Mouse (Mus musculus) forebrain, embryonic 13.5 days (tissue): ENCODE data around the gene Fbxl18. TPM values are rescaled to one million over a fixed set of nuclear protein-coding genes. Genes with fewer than 3 reads are reported as not detected.
A peak's percentile ranks its signal among the peaks of the same experiment; 100 is the strongest.
"Not testable (repeated sequence)": the region's sequence is repeated elsewhere in the genome, so short reads cannot be mapped to it uniquely, and the experiment has no call there.

Source experiments
- ATAC-seq: fragments of 200-750 bp; cut with Nextera tagmentation; 2 replicates; pipeline ENCODE4 v1.8.0; 2017
- H3K27ac ChIP-seq: fragments of 300-500 bp; sonication (generic); 2 replicates; pipeline ENCODE4 v1.5.1; 2015; ENCODE audit warnings: inconsistent platforms, mild to moderate bottlenecking, moderate library complexity
- H3K27me3 ChIP-seq: fragments of 300-500 bp; sonication (generic); 2 replicates; pipeline ENCODE4 v1.6.1; 2015; ENCODE audit warnings: mild to moderate bottlenecking, inconsistent platforms
- H3K36me3 ChIP-seq: fragments of 300-500 bp; sonication (generic); 2 replicates; pipeline ENCODE4 v1.6.1; 2015; ENCODE audit warnings: mild to moderate bottlenecking, inconsistent platforms; ENCODE audit not compliant: poor library complexity, severe bottlenecking
- H3K4me1 ChIP-seq: fragments of 300-500 bp; sonication (generic); 2 replicates; pipeline ENCODE4 v1.6.1; 2015; ENCODE audit warnings: inconsistent platforms
- H3K4me2 ChIP-seq: fragments of 300-500 bp; sonication (generic); 2 replicates; pipeline ENCODE4 v1.6.1; 2015; ENCODE audit warnings: inconsistent platforms, mild to moderate bottlenecking, moderate library complexity
- H3K4me3 ChIP-seq: fragments of 300-500 bp; sonication (generic); 2 replicates; pipeline ENCODE4 v1.5.1; 2015; ENCODE audit warnings: mild to moderate bottlenecking, inconsistent platforms
- H3K9ac ChIP-seq: fragments of 300-500 bp; sonication (generic); 2 replicates; pipeline ENCODE4 v1.6.1; 2015; ENCODE audit warnings: mild to moderate bottlenecking, inconsistent platforms
- H3K9me3 ChIP-seq: fragments of 300-500 bp; sonication (generic); replicated peaks from 2 replicates; pipeline ENCODE4 v1.6.1; 2016; ENCODE audit warnings: inconsistent platforms
- WGBS: fragments of 180-500 bp; shearing (Covaris S2); methylation state at CpG from one replicate; pipeline ENCODE4 v1.1.7; 2015; 5-methylcytosine and 5-hydroxymethylcytosine counted together
- polyA plus RNA-seq: library from polyadenylated mRNA; unstranded; fragments of >200 nt; fragmentation: Nextera tagmentation; extraction: Ambion mirVana; gene quantifications from 2 replicates; pipeline ENCODE4 v1.2.1, GENCODE M21; 2015

The Fbxl18 gene
- polyA plus RNA-seq, 1 experiment from 2014 or later: 30.7 TPM

- Histone ChIP-seq H3K36me3 (peaks cover 8% of the 10 kb centered on the region), H3K9me3 (no peaks in the 10 kb centered on the region), H3K27ac (no peak overlapping the region), H3K4me3 (no peak overlapping the region), H3K4me2 (no peak overlapping the region), H3K27me3 (no peaks in the 10 kb centered on the region), H3K4me1 (peaks cover 25% of the 10 kb centered on the region), H3K9ac (0 out of 2 replicates have a peak overlapping the region, but pooled peaks have one; percentile 26)
- 82% methylated on average over 6 of the region's 6 CpGs for WGBS
- no peak for ATAC-seq
Observed at GRCm38 (mm10) chr5:142891396-142891795, 3.8 kb downstream of the Fbxl18 start.

DNA sequence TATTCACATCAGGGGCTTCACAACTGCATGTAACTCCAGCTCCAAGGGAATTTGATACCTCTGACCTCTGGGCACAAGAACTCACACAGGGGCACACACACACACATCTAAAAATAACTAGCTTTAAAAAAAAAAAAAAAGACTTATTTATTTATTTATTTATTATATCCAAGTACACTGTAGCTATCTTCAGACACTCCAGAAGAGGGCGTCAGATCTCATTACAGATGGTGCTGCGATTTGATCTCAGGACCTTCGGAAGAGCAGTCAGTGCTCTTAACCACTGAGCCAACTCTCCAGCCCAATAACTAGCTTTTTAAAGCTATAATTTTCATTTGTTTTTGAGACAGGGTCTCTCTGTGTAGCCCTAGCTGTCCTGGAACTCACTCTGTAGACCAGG is 7.7 kb downstream of the Fbxl18 start:
- H3K27ac ChIP-seq, H3K9me3 ChIP-seq, H3K27me3 ChIP-seq, H3K4me3 ChIP-seq, ATAC-seq, H3K4me1 ChIP-seq, H3K4me2 ChIP-seq, H3K9ac ChIP-seq: not testable (repeated sequence)
- peaks cover 40% of the 10 kb centered on the region for H3K36me3 ChIP-seq
- WGBS: 91% methylated on average over 3 of the region's 3 CpGs

GRCm38 (mm10) chr5:142886761-142887160 is 8.5 kb downstream of the Fbxl18 start:
- no peaks in the 10 kb centered on the region for H3K9me3 ChIP-seq
- peaks cover 42% of the 10 kb centered on the region for H3K36me3 ChIP-seq
- no peaks in the 10 kb centered on the region for H3K27me3 ChIP-seq
- peaks cover 2% of the 10 kb centered on the region for H3K4me1 ChIP-seq
- no peak overlapping the region for H3K27ac ChIP-seq
- WGBS: 92% methylated on average over 20 of the region's 20 CpGs
- H3K4me3 ChIP-seq: no peak overlapping the region
- no peak for ATAC-seq
- no peak overlapping the region for H3K9ac ChIP-seq
- H3K4me2 ChIP-seq: no peak overlapping the region

- Histone ChIP-seq H3K4me2 (no peak overlapping the region), H3K4me3 (no peak overlapping the region), H3K9me3 (no peaks in the 10 kb centered on the region), H3K27me3 (no peaks in the 10 kb centered on the region), H3K27ac (no peak overlapping the region), H3K4me1 (peaks cover 7% of the 10 kb centered on the region), H3K36me3 (peaks cover 45% of the 10 kb centered on the region), H3K9ac (no peak overlapping the region)
- WGBS: 98% methylated on average over 19 of the region's 19 CpGs
- ATAC-seq: no peak
Observed at GRCm38 (mm10) chr5:142886181-142886580, 9.0 kb downstream of the Fbxl18 start.

- Histone ChIP-seq H3K9ac (no peak overlapping the region), H3K36me3 (peaks cover 57% of the 10 kb centered on the region), H3K27ac (no peak overlapping the region), H3K9me3 (no peaks in the 10 kb centered on the region), H3K27me3 (no peaks in the 10 kb centered on the region), H3K4me3 (no peak overlapping the region), H3K4me1 (peaks cover 31% of the 10 kb centered on the region), H3K4me2 (no peak overlapping the region)
- ATAC-seq: no peak
- 93% methylated on average over 11 of the region's 11 CpGs for WGBS
Observed at GRCm38 (mm10) chr5:142882471-142882870, 12.8 kb downstream of the Fbxl18 start.

DNA sequence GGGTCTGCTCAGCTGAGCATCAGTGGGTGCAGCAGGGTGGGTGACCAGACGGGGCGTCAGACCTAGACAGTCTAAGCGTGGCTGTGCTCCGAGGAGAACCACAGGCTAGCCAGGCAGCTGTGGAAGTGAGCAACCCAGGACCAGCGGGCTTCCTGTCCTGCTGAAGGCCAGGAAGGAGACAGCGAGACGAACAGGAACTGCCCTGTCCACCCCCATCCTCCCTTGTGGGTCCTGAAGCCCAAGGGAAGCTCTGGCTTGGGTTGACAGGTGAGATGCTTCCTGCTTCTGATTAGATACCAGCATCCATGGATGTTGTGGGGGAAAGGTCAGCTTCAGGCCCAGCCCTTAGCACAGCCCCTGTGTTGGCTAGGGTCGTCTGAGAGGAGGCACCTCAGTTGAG is 13.3 kb downstream of the Fbxl18 start:
- peak overlapping the region; percentile 49; the same call in 1 of the 2 replicates for H3K9ac ChIP-seq
- no peak for ATAC-seq
- no peak overlapping the region for H3K4me2 ChIP-seq
- H3K9me3 ChIP-seq: no peaks in the 10 kb centered on the region
- H3K4me3 ChIP-seq: no peak overlapping the region
- H3K4me1 ChIP-seq: peaks cover 37% of the 10 kb centered on the region
- WGBS: 85% methylated on average over 8 of the region's 8 CpGs
- H3K27me3 ChIP-seq: no peaks in the 10 kb centered on the region
- H3K27ac ChIP-seq: peak overlapping the region; percentile 75
- peaks cover 57% of the 10 kb centered on the region for H3K36me3 ChIP-seq

GRCm38 (mm10) chr5:142880806-142881516 is 14.3 kb downstream of the Fbxl18 start:
- Histone ChIP-seq H3K4me3 (no peak overlapping the region), H3K9ac (peak overlapping the region; percentile 49), H3K4me2 (no peak overlapping the region), H3K27me3 (no peaks in the 10 kb centered on the region), H3K36me3 (peaks cover 57% of the 10 kb centered on the region), H3K4me1 (peaks cover 40% of the 10 kb centered on the region), H3K9me3 (no peaks in the 10 kb centered on the region), H3K27ac (peak overlapping the region; percentile 75)
- ATAC-seq: no peak
- 27% methylated on average over 13 of the region's 13 CpGs for WGBS

DNA sequence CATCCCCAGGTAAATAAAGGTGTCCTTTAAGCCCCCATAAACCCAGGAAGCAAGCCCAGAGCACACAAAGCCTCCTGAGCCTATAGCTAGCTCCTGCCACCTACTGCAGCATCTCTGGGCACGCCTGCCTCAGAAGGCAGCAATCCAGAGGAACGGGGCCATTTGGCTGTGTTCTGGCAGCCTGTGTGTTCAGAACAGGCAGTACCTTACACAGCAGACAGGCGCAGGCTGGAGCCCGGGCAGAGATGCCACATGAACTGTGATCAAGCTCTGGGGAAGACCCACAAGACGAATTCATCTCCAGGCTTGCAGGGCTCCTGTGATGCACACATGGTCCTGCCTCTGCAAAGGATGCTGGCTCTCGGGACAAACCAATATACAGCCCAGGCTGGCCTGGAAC is 15.0 kb downstream of the Fbxl18 start:
- Histone ChIP-seq H3K4me2 (no peak overlapping the region), H3K4me1 (peaks cover 40% of the 10 kb centered on the region), H3K9ac (peak overlapping the region; percentile 49), H3K27me3 (no peaks in the 10 kb centered on the region), H3K4me3 (no peak overlapping the region), H3K9me3 (no peaks in the 10 kb centered on the region), H3K36me3 (peaks cover 57% of the 10 kb centered on the region), H3K27ac (peak overlapping the region; percentile 75)
- ATAC-seq: no peak
- WGBS: 80% methylated on average over 6 of the region's 6 CpGs

DNA sequence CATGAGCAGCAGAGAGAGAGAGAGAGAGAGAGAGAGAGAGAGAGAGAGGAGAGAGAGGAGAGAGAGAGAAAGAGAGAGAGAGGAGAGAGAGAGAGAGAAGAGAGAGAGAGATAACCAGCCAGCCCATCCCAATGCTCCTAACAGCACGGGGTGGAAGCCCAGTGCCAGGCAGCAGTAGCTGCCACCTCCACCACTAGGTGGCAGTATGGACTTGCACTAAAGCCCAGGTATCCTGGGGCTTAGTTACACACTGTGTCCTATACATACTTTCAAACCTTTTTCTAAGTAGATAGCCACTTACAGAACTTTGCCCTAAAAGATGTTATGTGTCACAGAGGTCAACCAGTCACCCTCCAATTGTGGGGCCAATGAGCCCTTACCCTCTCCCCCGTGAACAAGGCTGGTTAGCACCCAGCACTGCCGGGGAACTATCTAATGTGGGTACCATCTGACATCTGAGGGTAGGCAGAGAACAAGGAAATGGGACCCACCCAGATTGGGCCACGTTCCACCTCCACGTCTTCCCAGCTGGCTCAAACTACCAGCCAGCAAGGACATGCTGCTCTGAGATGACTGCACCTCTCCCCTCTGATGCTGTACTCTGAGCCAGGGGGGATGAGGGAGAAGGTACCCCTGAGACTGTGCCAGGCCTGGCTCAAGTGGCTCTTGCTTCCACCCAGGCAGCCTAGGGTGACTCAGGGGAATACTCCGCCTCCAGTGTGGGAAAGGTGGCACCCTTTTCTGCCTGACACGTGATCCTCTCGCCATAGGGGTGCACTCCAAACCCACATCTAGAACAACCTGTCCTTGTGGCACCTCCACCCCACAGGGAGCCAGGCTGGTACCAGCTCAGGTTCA is 15.7 kb downstream of the Fbxl18 start:
- H3K4me2 ChIP-seq: no peak overlapping the region
- H3K9ac ChIP-seq: 0 out of 2 replicates have a peak overlapping the region, but pooled peaks have one; percentile 9
- peaks cover 55% of the 10 kb centered on the region for H3K36me3 ChIP-seq
- peak; percentile 73 for ATAC-seq
- no peaks in the 10 kb centered on the region for H3K9me3 ChIP-seq
- H3K27me3 ChIP-seq: no peaks in the 10 kb centered on the region
- WGBS: 71% methylated on average over 8 of the region's 8 CpGs
- peaks cover 40% of the 10 kb centered on the region for H3K4me1 ChIP-seq
- no peak overlapping the region for H3K4me3 ChIP-seq
- H3K27ac ChIP-seq: no peak overlapping the region

- H3K4me2 ChIP-seq: no peak overlapping the region
- H3K36me3 ChIP-seq: peaks cover 55% of the 10 kb centered on the region
- no peak overlapping the region for H3K27ac ChIP-seq
- H3K9ac ChIP-seq: no peak overlapping the region
- no peak for ATAC-seq
- no peak overlapping the region for H3K4me3 ChIP-seq
- no peaks in the 10 kb centered on the region for H3K9me3 ChIP-seq
- peaks cover 40% of the 10 kb centered on the region for H3K4me1 ChIP-seq
- no peaks in the 10 kb centered on the region for H3K27me3 ChIP-seq
- 85% methylated on average over 15 of the region's 15 CpGs for WGBS
Observed at GRCm38 (mm10) chr5:142878570-142878969, 16.7 kb downstream of the Fbxl18 start.

GRCm38 (mm10) chr5:142877337-142878280 is 17.6 kb downstream of the Fbxl18 start:
- Histone ChIP-seq H3K9me3 (no peaks in the 10 kb centered on the region), H3K36me3 (peaks cover 59% of the 10 kb centered on the region), H3K27me3 (no peaks in the 10 kb centered on the region), H3K9ac (no peak overlapping the region), H3K27ac (peak overlapping the region; percentile 73), H3K4me3 (no peak overlapping the region), H3K4me1 (peaks cover 40% of the 10 kb centered on the region), H3K4me2 (0 out of 2 replicates have a peak overlapping the region, but pooled peaks have one; percentile 2)
- ATAC-seq: peak; percentile 91
- 27% methylated on average over 11 of the region's 11 CpGs for WGBS
